Mouse (Mus musculus): ENCODE data around the gene Trim60. TPM values are rescaled to one million over a fixed set of nuclear protein-coding genes. Genes with fewer than 3 reads are reported as not detected.
A peak's percentile ranks its signal among the peaks of the same experiment; 100 is the strongest.

Gene Trim60
- polyA plus RNA-seq, 2 experiments: 0.06 to 0.07 TPM

DNA sequence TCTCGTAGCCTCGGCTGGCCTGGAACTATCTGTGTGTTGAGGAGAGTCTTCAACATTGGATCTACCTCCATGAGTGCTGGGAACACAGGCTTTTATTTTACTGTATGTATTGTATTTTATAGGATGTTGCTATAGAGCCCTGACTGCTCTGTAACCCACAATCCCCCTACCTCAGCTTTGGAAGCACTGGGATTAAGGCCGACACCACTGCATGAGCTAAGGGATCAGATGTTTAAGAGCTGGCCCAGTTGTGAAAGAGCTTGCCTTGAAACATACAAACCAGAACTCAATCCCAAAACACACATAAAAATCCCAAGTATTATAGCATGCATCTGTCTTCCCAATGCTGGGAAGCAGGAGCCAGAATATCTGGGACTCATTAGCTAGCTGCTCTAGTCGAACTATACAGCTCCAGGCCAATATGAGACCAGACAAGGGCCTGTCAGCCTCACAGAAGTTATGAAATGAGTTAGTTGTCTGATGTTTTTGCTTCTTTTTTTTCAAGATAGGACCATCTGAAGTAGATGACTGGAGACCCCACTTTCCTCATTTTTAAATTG lies 19.5 kb downstream of the Trim60 start:
- Histone ChIP-seq H3K27me3 (ENCODE audit: control insufficient read depth, insufficient read depth, low read length) (no peaks in the 10 kb centered on the region), H3K4me1 (ENCODE audit: control insufficient read depth, insufficient read depth, low read length) (peaks cover 3% of the 10 kb centered on the region; the same call in 1 of the 2 replicates), H3K27ac (replicated peaks; ENCODE audit: low read depth, low read length) (0 out of 2 replicates have a peak overlapping the region, but pooled peaks have one; percentile 10), H3K4me3 (replicated peaks; ENCODE audit: low read length) (no peak overlapping the region), H3K36me3 (ENCODE audit: control insufficient read depth, insufficient read depth, low read length) (no peaks in the 10 kb centered on the region), H3K9ac (ENCODE audit: low read depth, low read length, severe bottlenecking) (no peak overlapping the region), H3K9me3 (ENCODE audit: control insufficient read depth, low read length) (no peaks in the 10 kb centered on the region), H3K4me2 (replicated peaks; ENCODE audit: low read depth, low read length, severe bottlenecking) (no peak overlapping the region)
- ATAC-seq (ENCODE audit: low FRiP score, low read depth): peak; percentile 87
- peak; percentile 79 for DNase-seq (ENCODE audit: low spot score)
- no peak for TF ChIP-seq POLR2A (IDR thresholded peaks at IDR 0.05; ENCODE audit: borderline replicate concordance, extremely low read depth, insufficient read depth, insufficient read length)
- 42% methylated on average over 4 of the region's 4 CpGs for WGBS

- 87% methylated on average over 4 of the region's 4 CpGs for WGBS
- H3K27me3 ChIP-seq (ENCODE audit: control insufficient read depth, insufficient read depth, low read length): no peaks in the 10 kb centered on the region
These were observed 30.7 kb downstream of the Trim60 start, which contains the start of gene Trim75 for GRCm38 (mm10) chr8:64987731-64988130. Gene Trim75 (minus strand): TSS chr8:64987831.

GRCm38 (mm10) chr8:64983150-64983897 lies 35.1 kb downstream of the Trim60 start:
- no peak for TF ChIP-seq POLR2A (IDR thresholded peaks at IDR 0.05; ENCODE audit: borderline replicate concordance, extremely low read depth, insufficient read depth, insufficient read length)
- H3K27ac ChIP-seq (replicated peaks; ENCODE audit: low read depth, low read length): no peak overlapping the region
- H3K9me3 ChIP-seq (ENCODE audit: control insufficient read depth, low read length): no peaks in the 10 kb centered on the region
- DNase-seq (ENCODE audit: low spot score): no peak
- no peaks in the 10 kb centered on the region for H3K36me3 ChIP-seq (ENCODE audit: control insufficient read depth, insufficient read depth, low read length)
- no peak overlapping the region for H3K4me3 ChIP-seq (replicated peaks; ENCODE audit: low read length)
- ATAC-seq (ENCODE audit: low FRiP score, low read depth): no peak
- H3K4me2 ChIP-seq (replicated peaks; ENCODE audit: low read depth, low read length, severe bottlenecking): no peak overlapping the region
- no peaks in the 10 kb centered on the region for H3K4me1 ChIP-seq (ENCODE audit: control insufficient read depth, insufficient read depth, low read length)
- H3K9ac ChIP-seq (ENCODE audit: low read depth, low read length, severe bottlenecking): no peak overlapping the region
- 68% methylated on average over 20 of the region's 20 CpGs for WGBS
- H3K27me3 ChIP-seq (ENCODE audit: control insufficient read depth, insufficient read depth, low read length): no peaks in the 10 kb centered on the region

More at GRCm38 (mm10) chr8:64987731-64988130, 30.7 kb downstream of the Trim60 start, which contains the start of gene Trim75:
- Histone ChIP-seq H3K9ac (ENCODE audit: low read depth, low read length, severe bottlenecking) (no peak within 1 kb of the TSS), H3K4me3 (replicated peaks; ENCODE audit: low read length) (no peak within 1 kb of the TSS), H3K27ac (replicated peaks; ENCODE audit: low read depth, low read length) (no peak within 1 kb of the TSS), H3K4me2 (replicated peaks; ENCODE audit: low read depth, low read length, severe bottlenecking) (no peak within 1 kb of the TSS), H3K36me3 (ENCODE audit: control insufficient read depth, insufficient read depth, low read length) (no peaks in the 10 kb centered on the region), H3K4me1 (ENCODE audit: control insufficient read depth, insufficient read depth, low read length) (no peaks in the 10 kb centered on the region), H3K9me3 (ENCODE audit: control insufficient read depth, low read length) (peaks cover 3% of the 10 kb centered on the region; the same call in 1 of the 2 replicates)
- no peak for ATAC-seq (ENCODE audit: low FRiP score, low read depth)
- TF ChIP-seq POLR2A (IDR thresholded peaks at IDR 0.05; ENCODE audit: borderline replicate concordance, extremely low read depth, insufficient read depth, insufficient read length): no peak
- DNase-seq (ENCODE audit: low spot score): no peak

- peak; percentile 13 for DNase-seq (ENCODE audit: low spot score)
- TF ChIP-seq POLR2A (IDR thresholded peaks at IDR 0.05; ENCODE audit: borderline replicate concordance, extremely low read depth, insufficient read depth, insufficient read length): no peak
- H3K9ac ChIP-seq (ENCODE audit: low read depth, low read length, severe bottlenecking): no peak overlapping the region
These were observed 55.5 kb downstream of the Trim60 start for GRCm38 (mm10) chr8:64962836-64963235.

DNA sequence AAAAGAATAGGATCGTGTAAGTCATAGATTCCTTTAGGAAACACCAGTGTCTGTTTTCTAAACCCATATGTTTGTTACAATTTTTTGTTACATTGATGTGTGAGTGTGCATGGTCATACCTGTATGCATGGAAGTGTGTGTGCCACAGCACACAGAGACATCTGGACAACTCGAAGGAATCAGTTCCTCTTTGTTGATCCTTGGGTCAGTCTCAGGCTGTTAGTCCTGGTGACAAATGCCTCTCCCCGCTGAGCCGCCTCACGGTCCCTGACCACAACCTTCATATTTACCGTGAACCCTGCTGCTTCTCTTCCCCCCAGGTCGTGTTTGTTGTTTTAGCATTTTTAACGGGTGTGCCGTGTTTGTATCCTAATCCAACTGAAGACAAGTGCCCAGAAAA lies 59.4 kb downstream of the Trim60 start:
- no peak for DNase-seq (ENCODE audit: low spot score)
- Histone ChIP-seq H3K36me3 (ENCODE audit: control insufficient read depth, insufficient read depth, low read length) (peaks cover 10% of the 10 kb centered on the region; the same call in 1 of the 2 replicates), H3K27me3 (ENCODE audit: control insufficient read depth, insufficient read depth, low read length) (no peaks in the 10 kb centered on the region), H3K4me1 (ENCODE audit: control insufficient read depth, insufficient read depth, low read length) (no peaks in the 10 kb centered on the region), H3K9me3 (ENCODE audit: control insufficient read depth, low read length) (no peaks in the 10 kb centered on the region), H3K4me3 (replicated peaks; ENCODE audit: low read length) (no peak overlapping the region), H3K4me2 (replicated peaks; ENCODE audit: low read depth, low read length, severe bottlenecking) (no peak overlapping the region), H3K27ac (replicated peaks; ENCODE audit: low read depth, low read length) (no peak overlapping the region), H3K9ac (ENCODE audit: low read depth, low read length, severe bottlenecking) (no peak overlapping the region)
- TF ChIP-seq POLR2A (IDR thresholded peaks at IDR 0.05; ENCODE audit: borderline replicate concordance, extremely low read depth, insufficient read depth, insufficient read length): no peak
- ATAC-seq (ENCODE audit: low FRiP score, low read depth): no peak
- WGBS: 81% methylated on average over 9 of the region's 9 CpGs

More at GRCm38 (mm10) chr8:64962836-64963235, 55.5 kb downstream of the Trim60 start:
- Histone ChIP-seq H3K27ac (replicated peaks; ENCODE audit: low read depth, low read length) (no peak overlapping the region), H3K36me3 (ENCODE audit: control insufficient read depth, insufficient read depth, low read length) (peaks cover 4% of the 10 kb centered on the region; the same call in 1 of the 2 replicates), H3K4me2 (replicated peaks; ENCODE audit: low read depth, low read length, severe bottlenecking) (no peak overlapping the region), H3K4me3 (replicated peaks; ENCODE audit: low read length) (no peak overlapping the region), H3K9me3 (ENCODE audit: control insufficient read depth, low read length) (no peaks in the 10 kb centered on the region), H3K4me1 (ENCODE audit: control insufficient read depth, insufficient read depth, low read length) (no peaks in the 10 kb centered on the region), H3K27me3 (ENCODE audit: control insufficient read depth, insufficient read depth, low read length) (no peaks in the 10 kb centered on the region)
- no peak for ATAC-seq (ENCODE audit: low FRiP score, low read depth)

Data from limb, embryonic 14.5 days (tissue).